Mouse (Mus musculus) hindbrain, embryonic 13.5 days (tissue): ENCODE data around the gene Ep400. TPM values are rescaled to one million over a fixed set of nuclear protein-coding genes. Genes with fewer than 3 reads are reported as not detected.

Source experiments
- ATAC-seq: fragments of 200-750 bp; cut with Nextera tagmentation; 2 replicates; pipeline ENCODE4 v1.8.0; 2017; ENCODE audit warnings: moderate TSS enrichment; ENCODE audit not compliant: low FRiP score
- H3K27ac ChIP-seq: fragments of 300-500 bp; sonication (generic); 2 replicates; pipeline ENCODE4 v1.5.1; 2015; ENCODE audit warnings: inconsistent platforms, mild to moderate bottlenecking, moderate library complexity
- H3K27me3 ChIP-seq: fragments of 300-500 bp; sonication (generic); 2 replicates; pipeline ENCODE4 v1.6.1; 2015; ENCODE audit warnings: mild to moderate bottlenecking, inconsistent platforms
- H3K36me3 ChIP-seq: fragments of 300-500 bp; sonication (generic); 2 replicates; pipeline ENCODE4 v1.6.1; 2015; ENCODE audit warnings: mild to moderate bottlenecking, inconsistent platforms
- H3K4me1 ChIP-seq: fragments of 300-500 bp; sonication (generic); replicated peaks from 2 replicates; pipeline ENCODE4 v1.6.1; 2015; ENCODE audit warnings: inconsistent platforms
- H3K4me2 ChIP-seq: fragments of 300-500 bp; sonication (generic); 2 replicates; pipeline ENCODE4 v1.6.1; 2015; ENCODE audit warnings: inconsistent platforms, mild to moderate bottlenecking, moderate library complexity
- H3K4me3 ChIP-seq: fragments of 300-500 bp; sonication (generic); 2 replicates; pipeline ENCODE4 v1.5.1; 2015; ENCODE audit warnings: mild to moderate bottlenecking, inconsistent platforms
- H3K9ac ChIP-seq: fragments of 300-500 bp; sonication (generic); 2 replicates; pipeline ENCODE4 v1.6.1; 2015; ENCODE audit warnings: mild to moderate bottlenecking, inconsistent platforms
- H3K9me3 ChIP-seq: fragments of 300-500 bp; sonication (generic); 2 replicates; pipeline ENCODE4 v1.6.1; 2016; ENCODE audit warnings: inconsistent platforms
- WGBS: fragments of 180-500 bp; shearing (Covaris S2); methylation state at CpG from one replicate; pipeline ENCODE4 v1.1.7; 2015; 5-methylcytosine and 5-hydroxymethylcytosine counted together
- microRNA-seq: library from miRNA; unstranded; fragments of <30 nt; microRNA quantifications from one replicate; pipeline ENCODE4, GENCODE M21; 2016
- polyA plus RNA-seq: library from polyadenylated mRNA; unstranded; fragments of >200 nt; fragmentation: Nextera tagmentation; extraction: Ambion mirVana; gene quantifications from 2 replicates; pipeline ENCODE4 v1.2.1, GENCODE M21; 2015

The Ep400 gene
- polyA plus RNA-seq, 1 experiment from 2014 or later = 53.4 TPM

- Histone ChIP-seq H3K27ac (no peak overlapping the region), H3K4me3 (no peak overlapping the region), H3K9me3 (no peaks in the 10 kb centered on the region), H3K9ac (no peak overlapping the region), H3K27me3 (0 out of 2 replicates have a peak, but pooled peaks cover 4% of the 10 kb centered on the region), H3K36me3 (no peaks in the 10 kb centered on the region), H3K4me2 (0 out of 2 replicates have a peak overlapping the region, but pooled peaks have one; percentile 21), H3K4me1 (no peaks in the 10 kb centered on the region)
- WGBS = 25% methylated on average over 12 of the region's 12 CpGs
- no peak for ATAC-seq
These were observed 131.1 kb downstream of the Ep400 start for GRCm38 (mm10) chr5:110639459-110639858.

DNA sequence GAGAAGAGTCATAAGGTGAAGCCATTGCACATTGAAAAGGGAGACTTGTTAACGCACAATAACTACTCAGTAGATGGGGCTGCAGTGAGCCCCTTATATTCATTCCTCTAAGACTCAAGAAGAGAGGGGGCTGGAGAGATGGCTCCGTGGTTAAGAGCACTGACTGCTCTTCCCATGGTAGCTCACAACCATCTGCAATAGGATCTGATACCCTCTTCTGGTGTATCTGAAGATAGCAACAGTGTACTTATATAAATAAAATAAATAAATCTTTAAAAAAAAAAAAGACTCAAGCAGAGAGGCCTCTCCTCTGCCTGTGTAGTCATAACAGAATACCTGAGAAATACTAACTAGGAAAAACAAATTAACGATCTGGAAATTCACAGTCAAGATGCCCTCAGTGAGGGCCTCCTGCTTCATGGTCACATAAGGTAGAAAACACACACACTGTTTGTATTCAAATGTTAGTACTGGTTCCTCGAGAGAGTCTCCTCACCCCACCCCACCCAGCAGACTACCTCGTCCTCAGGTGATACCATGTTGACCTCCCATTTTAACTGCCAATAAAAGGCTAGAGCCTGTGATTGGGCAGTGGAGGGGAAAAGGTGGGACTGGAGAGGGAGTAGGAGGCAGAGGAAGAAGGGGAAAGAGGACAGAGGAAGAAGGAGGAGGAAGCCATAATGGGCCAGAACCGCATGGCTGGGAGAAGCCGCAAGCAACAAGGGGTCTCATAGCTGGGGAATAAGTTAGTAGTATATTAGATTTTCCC lies 132.0 kb downstream of the Ep400 start:
- no peak overlapping the region for H3K9ac ChIP-seq

GRCm38 (mm10) chr5:110635951-110636707 lies 134.4 kb downstream of the Ep400 start:
- Histone ChIP-seq H3K4me1 (no peaks in the 10 kb centered on the region), H3K9ac (no peak overlapping the region), H3K4me3 (no peak overlapping the region), H3K4me2 (no peak overlapping the region), H3K27ac (no peak overlapping the region), H3K36me3 (no peaks in the 10 kb centered on the region), H3K9me3 (no peaks in the 10 kb centered on the region), H3K27me3 (0 out of 2 replicates have a peak, but pooled peaks cover 4% of the 10 kb centered on the region)
- ATAC-seq = 0 out of 2 replicates have a peak, but pooled peaks have one; percentile 43
- WGBS = 52% methylated on average over 6 of the region's 6 CpGs

More for the DNA sequence above, 132.0 kb downstream of the Ep400 start:
- H3K36me3 ChIP-seq = no peaks in the 10 kb centered on the region
- no peak overlapping the region for H3K4me3 ChIP-seq
- 0 out of 2 replicates have a peak, but pooled peaks have one; percentile 28 for ATAC-seq
- no peak overlapping the region for H3K27ac ChIP-seq
- no peaks in the 10 kb centered on the region for H3K9me3 ChIP-seq
- no peaks in the 10 kb centered on the region for H3K4me1 ChIP-seq
- 0 out of 2 replicates have a peak, but pooled peaks cover 4% of the 10 kb centered on the region for H3K27me3 ChIP-seq
- WGBS = 85% methylated on average over 7 of the region's 7 CpGs
- H3K4me2 ChIP-seq = no peak overlapping the region

DNA sequence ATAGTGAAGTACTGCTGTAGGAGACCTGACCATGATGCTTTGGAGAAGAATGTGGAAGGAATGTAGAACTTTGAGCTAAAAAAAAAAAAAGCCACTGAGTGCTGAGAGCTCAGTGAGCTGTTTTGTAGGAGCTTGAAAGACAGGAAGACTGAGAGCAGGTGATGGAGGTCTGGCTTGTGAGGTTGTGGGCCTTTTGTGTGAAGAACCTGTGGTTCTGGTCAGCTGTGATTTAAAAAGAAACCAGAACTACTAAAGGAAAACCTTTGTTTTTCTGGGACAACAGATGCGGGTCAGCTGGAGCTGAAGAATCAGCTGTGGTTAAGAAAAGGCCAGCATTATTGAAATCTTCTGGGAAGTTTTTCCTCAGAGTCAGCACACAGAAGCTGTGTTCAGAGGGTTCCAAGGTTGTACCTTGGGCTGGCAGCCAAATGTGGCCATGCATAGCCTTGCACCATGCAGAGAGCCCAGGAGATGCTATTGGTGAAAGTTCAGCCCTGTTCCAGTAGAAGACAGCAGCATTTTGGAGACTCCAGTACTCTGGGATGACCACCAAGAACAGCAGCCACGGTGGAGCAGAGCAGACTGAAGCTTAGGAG lies 140.9 kb downstream of the Ep400 start:
- Histone ChIP-seq H3K4me2 (no peak overlapping the region), H3K4me3 (no peak overlapping the region), H3K27me3 (0 out of 2 replicates have a peak, but pooled peaks cover 3% of the 10 kb centered on the region), H3K9ac (no peak overlapping the region), H3K4me1 (peaks cover 5% of the 10 kb centered on the region; the same call in 1 of the 2 replicates), H3K36me3 (no peaks in the 10 kb centered on the region), H3K27ac (no peak overlapping the region), H3K9me3 (no peaks in the 10 kb centered on the region)
- WGBS = 84% methylated on average over 2 of the region's 2 CpGs
- ATAC-seq = no peak

DNA sequence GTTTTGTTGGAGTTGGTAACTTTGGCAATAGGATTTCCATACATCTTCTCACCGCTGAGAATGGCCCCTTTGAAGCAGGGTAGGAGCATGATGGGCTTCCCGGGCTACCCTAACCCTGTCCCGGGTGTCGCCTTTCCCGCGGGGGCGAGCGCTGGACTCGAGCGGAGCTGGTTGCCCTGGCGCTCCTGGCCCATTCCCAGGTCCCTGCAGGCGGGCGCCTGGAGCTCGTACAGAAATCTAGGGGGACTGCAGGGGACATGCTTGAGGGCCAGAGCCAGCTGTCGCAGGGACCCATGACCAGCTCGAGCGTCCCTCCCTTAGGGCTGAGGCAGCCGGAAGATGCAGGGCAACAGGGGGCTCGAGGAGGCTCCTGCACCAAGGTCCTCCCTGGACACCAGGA lies 142.4 kb downstream of the Ep400 start:
- no peak overlapping the region for H3K9ac ChIP-seq
- H3K9me3 ChIP-seq = no peaks in the 10 kb centered on the region
- ATAC-seq = no peak
- H3K27ac ChIP-seq = no peak overlapping the region
- peak overlapping the region; percentile 21; the same call in 1 of the 2 replicates for H3K4me2 ChIP-seq
- H3K4me3 ChIP-seq = no peak overlapping the region
- peaks cover 5% of the 10 kb centered on the region; the same call in 1 of the 2 replicates for H3K4me1 ChIP-seq
- WGBS = 23% methylated on average over 19 of the region's 19 CpGs
- H3K27me3 ChIP-seq = 0 out of 2 replicates have a peak, but pooled peaks cover 3% of the 10 kb centered on the region
- H3K36me3 ChIP-seq = 0 out of 2 replicates have a peak, but pooled peaks cover 2% of the 10 kb centered on the region

DNA sequence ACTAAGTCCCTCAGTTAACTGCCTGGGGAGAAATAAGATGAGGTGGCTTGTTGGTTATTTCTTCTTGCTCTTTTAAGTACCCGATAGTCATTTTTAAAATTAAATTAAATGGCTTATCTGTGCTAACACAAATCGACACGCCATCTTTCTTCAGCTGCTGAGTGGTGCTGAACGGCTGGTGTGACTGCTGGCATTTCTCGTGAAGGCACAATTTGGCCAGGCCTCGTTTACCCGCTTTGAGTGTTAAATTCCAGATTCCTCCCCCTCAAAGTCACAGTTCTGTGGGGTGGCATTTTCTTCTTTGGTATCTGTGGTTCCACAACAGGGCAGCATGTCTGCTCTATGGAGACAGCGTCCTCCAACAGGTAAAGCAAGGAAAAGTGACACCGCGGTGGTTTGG lies 143.2 kb downstream of the Ep400 start:
- no peak overlapping the region for H3K4me2 ChIP-seq
- 0 out of 2 replicates have a peak, but pooled peaks cover 3% of the 10 kb centered on the region for H3K27me3 ChIP-seq
- H3K4me1 ChIP-seq = peaks cover 5% of the 10 kb centered on the region; the same call in 1 of the 2 replicates
- H3K36me3 ChIP-seq = 0 out of 2 replicates have a peak, but pooled peaks cover 2% of the 10 kb centered on the region
- H3K4me3 ChIP-seq = no peak overlapping the region
- H3K27ac ChIP-seq = no peak overlapping the region
- no peak for ATAC-seq
- H3K9me3 ChIP-seq = no peaks in the 10 kb centered on the region
- 79% methylated on average over 10 of the region's 10 CpGs for WGBS
- H3K9ac ChIP-seq = no peak overlapping the region

- peaks cover 20% of the 10 kb centered on the region for H3K36me3 ChIP-seq
- H3K9me3 ChIP-seq = no peaks in the 10 kb centered on the region
- no peak overlapping the region for H3K9ac ChIP-seq
- H3K27ac ChIP-seq = no peak overlapping the region
- WGBS = 80% methylated on average over 2 of the region's 2 CpGs
- H3K27me3 ChIP-seq = 0 out of 2 replicates have a peak, but pooled peaks cover 3% of the 10 kb centered on the region
- H3K4me1 ChIP-seq = peaks cover 5% of the 10 kb centered on the region; the same call in 1 of the 2 replicates
- no peak overlapping the region for H3K4me2 ChIP-seq
- no peak overlapping the region for H3K4me3 ChIP-seq
- ATAC-seq = no peak
These were observed 146.2 kb downstream of the Ep400 start for GRCm38 (mm10) chr5:110624319-110624718.

- H3K4me2 ChIP-seq = no peak overlapping the region
- H3K27ac ChIP-seq = no peak overlapping the region
- H3K4me1 ChIP-seq = no peaks in the 10 kb centered on the region
- no peak overlapping the region for H3K4me3 ChIP-seq
- H3K27me3 ChIP-seq = no peaks in the 10 kb centered on the region
- H3K36me3 ChIP-seq = peaks cover 56% of the 10 kb centered on the region
- no peaks in the 10 kb centered on the region for H3K9me3 ChIP-seq
- ATAC-seq = no peak
- H3K9ac ChIP-seq = no peak overlapping the region
- 86% methylated on average over 6 of the region's 6 CpGs for WGBS
These were observed 151.3 kb downstream of the Ep400 start for GRCm38 (mm10) chr5:110619226-110619625.

Small RNAs within 50 kb of the gene (microRNA-seq; reads per million reads assigned to microRNA genes)
- gene Mir7026 = 3.5 reads per million, percentile 10 among the genes with 10 or more reads in this experiment

Other genes with a start within 250 kb of the Ep400 start
- gene Galnt9, start 226.4 kb downstream of the Ep400 start, polyA plus RNA-seq = 15.5 and 16.1 TPM in 2 replicates
- 41.6 and 41.8 TPM in 2 replicates for gene Noc4l, start 117.3 kb downstream of the Ep400 start, polyA plus RNA-seq
- gene Ddx51, start 117.3 kb downstream of the Ep400 start, polyA plus RNA-seq = 14.8 and 16.5 TPM in 2 replicates
- 22.3 and 22.5 TPM in 2 replicates for gene Pus1, start 9.9 kb upstream of the Ep400 start, polyA plus RNA-seq
- gene Ulk1, start 39.4 kb upstream of the Ep400 start, polyA plus RNA-seq = 30.3 and 33.0 TPM in 2 replicates
- 10.7 and 12.6 TPM in 2 replicates for gene Hscb, start 69.1 kb upstream of the Ep400 start, polyA plus RNA-seq
- gene Chek2, start 69.3 kb upstream of the Ep400 start, polyA plus RNA-seq = 6.5 and 8.0 TPM in 2 replicates
- gene Ttc28, start 109.1 kb upstream of the Ep400 start, polyA plus RNA-seq = 20.2 and 22.0 TPM in 2 replicates